Mouse (Mus musculus) embryonic facial prominence, embryonic 11.5 days (tissue): ENCODE measurements around the gene BC025920. TPM values are rescaled to one million over a fixed set of nuclear protein-coding genes. Genes with fewer than 3 reads are reported as not detected.

Source experiments
- ATAC-seq: fragments of 200-750 bp; cut with Nextera tagmentation; replicated peaks from 2 replicates; pipeline ENCODE4 v1.8.0; 2017; ENCODE audit warnings: low read depth; ENCODE audit not compliant: insufficient number of reproducible peaks, low FRiP score, low TSS enrichment
- DNase-seq: peaks from one replicate; pipeline ENCODE4 v3.0.0-alpha.2; 2015; ENCODE audit warnings: low spot score
- H3K27ac ChIP-seq: fragments of 300-500 bp; sonication (generic); replicated peaks from 2 replicates; pipeline ENCODE4 v1.5.1; 2014; ENCODE audit warnings: mild to moderate bottlenecking, low read depth, low read length, control low read depth
- H3K27me3 ChIP-seq: fragments of 300-500 bp; sonication (generic); 2 replicates; pipeline ENCODE4 v1.6.1; 2014; ENCODE audit warnings: mild to moderate bottlenecking, low read length, moderate library complexity, mixed read lengths; ENCODE audit not compliant: control insufficient read depth, insufficient read depth
- H3K36me3 ChIP-seq: fragments of 300-500 bp; sonication (generic); replicated peaks from 2 replicates; pipeline ENCODE4 v1.6.1; 2014; ENCODE audit warnings: low read depth, mild to moderate bottlenecking, low read length, moderate library complexity, mixed read lengths; ENCODE audit not compliant: control insufficient read depth, insufficient read depth
- H3K4me1 ChIP-seq: fragments of 300-500 bp; sonication (generic); 2 replicates; pipeline ENCODE4 v1.6.1; 2014; ENCODE audit warnings: low read length, mixed read lengths; ENCODE audit not compliant: control insufficient read depth, insufficient read depth
- H3K4me2 ChIP-seq: fragments of 300-500 bp; sonication (generic); 2 replicates; pipeline ENCODE4 v1.6.1; 2014; ENCODE audit warnings: low read depth, mild to moderate bottlenecking, control low read depth, low read length, moderate library complexity
- H3K4me3 ChIP-seq: fragments of 300-500 bp; sonication (generic); 2 replicates; pipeline ENCODE4 v1.5.1; 2014; ENCODE audit warnings: low read depth, low read length, control low read depth
- H3K9ac ChIP-seq: fragments of 300-500 bp; sonication (generic); replicated peaks from 2 replicates; pipeline ENCODE4 v1.6.1; 2014; ENCODE audit warnings: mild to moderate bottlenecking, control low read depth, low read length
- H3K9me3 ChIP-seq: fragments of 300-500 bp; sonication (generic); replicated peaks from 2 replicates; pipeline ENCODE4 v1.6.1; 2016; ENCODE audit warnings: mild to moderate bottlenecking, low read length, inconsistent platforms, mixed read lengths; ENCODE audit not compliant: control insufficient read depth
- WGBS: fragments of 180-500 bp; shearing (Covaris S2); extraction: QIAGEN DNeasy Blood & Tissue Kit; methylation state at CpG from one replicate; pipeline ENCODE4 v1.1.7; 2014; 5-methylcytosine and 5-hydroxymethylcytosine counted together
- polyA plus RNA-seq: library from polyadenylated mRNA; unstranded; fragments of >200 nt; fragmentation: Nextera tagmentation; extraction: Ambion mirVana; gene quantifications from 2 replicates; pipeline ENCODE4 v1.2.1, GENCODE M21; 2014

Gene BC025920
- polyA plus RNA-seq, 1 experiment from 2014 or later = 0.70 TPM

- Histone ChIP-seq H3K36me3 (no peaks in the 10 kb centered on the region), H3K4me3 (peak overlapping the region; percentile 19), H3K27ac (peak overlapping the region; percentile 82), H3K4me2 (peak overlapping the region; percentile 36), H3K9me3 (no peaks in the 10 kb centered on the region), H3K4me1 (peaks cover 30% of the 10 kb centered on the region), H3K9ac (no peak overlapping the region), H3K27me3 (peaks cover 12% of the 10 kb centered on the region)
- peak; percentile 62 for ATAC-seq
- under 1% methylated on average over 34 of the region's 34 CpGs for WGBS
- DNase-seq = peak; percentile 98
These were observed 35.1 kb upstream of the BC025920 start for GRCm38 (mm10) chr10:81570831-81571500.

GRCm38 (mm10) chr10:81571501-81571876 is 34.6 kb upstream of the BC025920 start:
- peak overlapping the region; percentile 19 for H3K4me3 ChIP-seq
- 2% methylated on average over 18 of the region's 18 CpGs for WGBS
- no peaks in the 10 kb centered on the region for H3K36me3 ChIP-seq
- no peak overlapping the region for H3K9ac ChIP-seq
- DNase-seq (peak; percentile 99), ATAC-seq (peak; percentile 90)
- no peaks in the 10 kb centered on the region for H3K9me3 ChIP-seq
- peaks cover 16% of the 10 kb centered on the region for H3K27me3 ChIP-seq
- peak overlapping the region; percentile 82 for H3K27ac ChIP-seq
- peak overlapping the region; percentile 38 for H3K4me2 ChIP-seq
- H3K4me1 ChIP-seq = peaks cover 33% of the 10 kb centered on the region

GRCm38 (mm10) chr10:81572133-81572671 is 33.9 kb upstream of the BC025920 start:
- Histone ChIP-seq H3K9ac (peak overlapping the region; percentile 14; the same call in 1 of the 2 replicates), H3K36me3 (no peaks in the 10 kb centered on the region), H3K4me2 (peak overlapping the region; percentile 38), H3K4me3 (peak overlapping the region; percentile 9; the same call in 1 of the 2 replicates), H3K27me3 (peaks cover 17% of the 10 kb centered on the region), H3K4me1 (peaks cover 33% of the 10 kb centered on the region), H3K9me3 (no peaks in the 10 kb centered on the region), H3K27ac (peak overlapping the region; percentile 68)
- 1% methylated on average over 9 of the region's 9 CpGs for WGBS
- ATAC-seq (peak; percentile 3; the same call in 1 of the 2 replicates), DNase-seq (no peak)

- no peak overlapping the region; the same call in 1 of the 2 replicates for H3K4me3 ChIP-seq
- DNase-seq (no peak), ATAC-seq (no peak)
- WGBS = 5% methylated on average over 9 of the region's 9 CpGs
- peaks cover 17% of the 10 kb centered on the region for H3K27me3 ChIP-seq
- no peak overlapping the region for H3K27ac ChIP-seq
- H3K36me3 ChIP-seq = no peaks in the 10 kb centered on the region
- H3K9me3 ChIP-seq = no peaks in the 10 kb centered on the region
- H3K9ac ChIP-seq = no peak overlapping the region
- peaks cover 33% of the 10 kb centered on the region for H3K4me1 ChIP-seq
- H3K4me2 ChIP-seq = no peak overlapping the region
These were observed 33.1 kb upstream of the BC025920 start for GRCm38 (mm10) chr10:81572975-81573374.

- ATAC-seq = no peak
These were observed 31.7 kb upstream of the BC025920 start, which contains the start of gene Tle2 for GRCm38 (mm10) chr10:81574081-81575056. TSS of gene Tle2 (plus strand) at chr10:81574561.

GRCm38 (mm10) chr10:81575208-81575631 is 30.9 kb upstream of the BC025920 start:
- Histone ChIP-seq H3K9me3 (no peaks in the 10 kb centered on the region), H3K27ac (no peak overlapping the region), H3K4me3 (peak overlapping the region; percentile 46), H3K4me1 (peaks cover 20% of the 10 kb centered on the region), H3K9ac (peak overlapping the region; percentile 75), H3K4me2 (peak overlapping the region; percentile 88), H3K36me3 (no peaks in the 10 kb centered on the region), H3K27me3 (peaks cover 17% of the 10 kb centered on the region)
- DNase-seq (peak; percentile 55), ATAC-seq (no peak)
- under 1% methylated on average over 22 of the region's 30 CpGs for WGBS

More at GRCm38 (mm10) chr10:81574081-81575056, 31.7 kb upstream of the BC025920 start, which contains the start of gene Tle2:
- Histone ChIP-seq H3K36me3 (no peaks in the 10 kb centered on the region), H3K4me1 (peaks cover 29% of the 10 kb centered on the region), H3K4me2 (peak within 1 kb of the TSS; percentile 88), H3K9me3 (no peaks in the 10 kb centered on the region), H3K9ac (peak within 1 kb of the TSS; percentile 75), H3K27me3 (peaks cover 17% of the 10 kb centered on the region), H3K27ac (no peak within 1 kb of the TSS), H3K4me3 (peak within 1 kb of the TSS; percentile 46)
- WGBS = 18% methylated on average over 10 of the region's 10 CpGs
- DNase-seq = no peak

- Histone ChIP-seq H3K27ac (no peak overlapping the region), H3K9me3 (no peaks in the 10 kb centered on the region), H3K4me3 (peak overlapping the region; percentile 46), H3K27me3 (peaks cover 20% of the 10 kb centered on the region), H3K36me3 (no peaks in the 10 kb centered on the region), H3K4me2 (peak overlapping the region; percentile 88), H3K9ac (peak overlapping the region; percentile 75), H3K4me1 (peaks cover 18% of the 10 kb centered on the region)
- no peak for DNase-seq
- ATAC-seq = no peak
- 2% methylated on average over 6 of the region's 6 CpGs for WGBS
These were observed 30.4 kb upstream of the BC025920 start for GRCm38 (mm10) chr10:81575695-81576094.
